Mouse (Mus musculus) stomach, postnatal 0 days (tissue): ENCODE measurements around the gene Lgals7.

ENCODE experiments used
- CTCF ChIP-seq: IDR thresholded peaks from 2 replicates; pipeline ENCODE4 v1.5.1; 2016; ENCODE audit warnings: antibody characterized with exemption, low read depth, mild to moderate bottlenecking, moderate library complexity
- EP300 ChIP-seq: optimal IDR thresholded peaks from 2 replicates; pipeline ENCODE3; 2016; ENCODE audit warnings: antibody characterized with exemption

DNA sequence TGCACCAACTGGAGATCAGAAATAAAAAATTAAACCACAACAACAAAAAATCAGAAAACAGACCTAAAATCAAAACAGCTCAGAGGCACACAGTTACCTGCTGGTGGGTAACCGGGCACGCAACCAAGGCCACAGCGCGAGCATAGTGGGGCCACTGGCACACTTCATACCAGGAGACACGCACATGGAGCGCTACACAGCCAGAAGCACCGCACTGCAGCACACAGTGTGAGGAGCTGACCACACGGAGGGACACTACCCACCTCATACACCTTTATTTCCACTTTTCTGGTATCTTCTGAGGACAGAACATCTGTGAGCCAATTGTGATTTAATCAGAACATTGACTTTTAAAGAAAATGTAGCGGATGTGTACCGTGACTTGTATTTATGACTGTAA, 46.7 kb upstream of the Lgals7 start:
- TF ChIP-seq CTCF (no peak), EP300 (no peak)
